Mouse (Mus musculus): ENCODE measurements around the gene Gm45213. TPM values are rescaled to one million over a fixed set of nuclear protein-coding genes. Genes with fewer than 3 reads are reported as not detected.

Gene Gm45213
- polyA plus RNA-seq, 1 experiment from 2014 or later, result not detected

DNA sequence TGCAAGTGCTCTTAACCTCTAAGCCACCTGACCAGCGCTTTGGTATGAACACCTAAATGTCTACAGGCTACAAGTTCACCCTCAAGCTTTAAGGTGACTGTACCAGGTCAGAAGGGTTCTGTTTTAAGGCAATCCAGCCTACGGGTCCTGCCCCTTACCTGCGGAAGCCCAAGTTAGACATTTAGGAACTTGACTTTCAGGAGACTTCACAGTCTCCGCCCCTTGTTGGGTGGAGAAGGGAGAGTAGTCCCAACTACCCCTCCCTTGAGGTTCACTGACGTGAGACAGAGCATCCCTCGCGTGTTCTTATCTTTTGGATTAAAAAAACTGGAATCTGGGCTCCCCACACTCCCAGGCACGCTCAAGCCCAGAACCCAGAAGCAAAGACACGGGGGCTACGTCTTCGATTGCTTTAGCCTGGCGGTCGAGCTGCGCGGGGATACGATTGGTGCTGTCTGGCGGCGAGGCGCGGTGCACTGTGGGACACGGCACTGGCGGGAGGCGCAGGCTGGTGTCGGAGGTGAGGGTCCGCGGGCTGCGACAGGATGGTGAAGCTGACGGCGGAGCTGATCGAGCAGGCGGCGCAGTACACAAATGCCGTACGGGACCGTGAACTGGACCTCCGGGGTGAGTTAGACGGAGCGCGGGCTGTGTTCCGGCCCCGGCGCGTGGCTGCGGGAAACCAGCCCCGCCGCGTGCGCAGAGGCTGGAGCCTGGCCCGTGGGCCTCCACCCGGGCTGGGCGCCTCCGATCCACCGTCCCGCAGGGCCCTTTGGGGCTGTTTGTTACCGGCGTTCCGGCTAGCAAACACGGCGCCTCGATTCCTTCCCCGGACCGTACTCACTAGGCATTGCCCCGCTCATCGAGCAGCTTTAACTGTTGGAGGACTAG lies 16.9 kb downstream of the Gm45213 start:
- peak; percentile 91 for DNase-seq (ENCODE audit: low spot score)
- H3K27ac ChIP-seq, result peak overlapping the region; percentile 94
- H3K4me1 ChIP-seq (replicated peaks), result peaks cover 19% of the 10 kb centered on the region
- peaks cover 32% of the 10 kb centered on the region for H3K36me3 ChIP-seq
- peaks cover 7% of the 10 kb centered on the region for H3K27me3 ChIP-seq (ENCODE audit: insufficient read depth, poor library complexity, severe bottlenecking)
- H3K9me3 ChIP-seq, result no peaks in the 10 kb centered on the region
- H3K4me3 ChIP-seq, result peak overlapping the region; percentile 90
- under 1% methylated on average over 64 of the region's 64 CpGs for WGBS

DNA sequence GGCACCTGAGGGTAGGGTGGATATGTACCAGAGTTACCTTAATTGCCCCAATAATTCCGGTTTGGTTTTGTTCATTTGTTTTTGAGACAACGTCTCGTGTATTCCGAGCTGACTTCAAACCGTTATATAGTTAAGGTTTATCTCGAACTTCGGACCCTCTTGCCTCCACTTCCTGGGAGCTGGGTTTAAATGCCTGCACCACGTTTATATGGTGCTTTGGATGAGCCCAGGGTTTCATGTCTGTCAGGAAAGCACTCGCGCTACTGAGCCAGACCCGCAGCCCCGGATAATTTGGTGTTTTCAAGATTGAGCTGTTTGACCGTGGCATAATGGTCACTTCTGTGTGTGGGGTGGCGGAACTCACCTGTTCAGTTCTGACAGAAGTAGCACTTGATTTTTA lies 17.7 kb downstream of the Gm45213 start:
- H3K27me3 ChIP-seq (ENCODE audit: insufficient read depth, poor library complexity, severe bottlenecking), result peaks cover 7% of the 10 kb centered on the region
- 2% methylated on average over 14 of the region's 14 CpGs for WGBS

DNA sequence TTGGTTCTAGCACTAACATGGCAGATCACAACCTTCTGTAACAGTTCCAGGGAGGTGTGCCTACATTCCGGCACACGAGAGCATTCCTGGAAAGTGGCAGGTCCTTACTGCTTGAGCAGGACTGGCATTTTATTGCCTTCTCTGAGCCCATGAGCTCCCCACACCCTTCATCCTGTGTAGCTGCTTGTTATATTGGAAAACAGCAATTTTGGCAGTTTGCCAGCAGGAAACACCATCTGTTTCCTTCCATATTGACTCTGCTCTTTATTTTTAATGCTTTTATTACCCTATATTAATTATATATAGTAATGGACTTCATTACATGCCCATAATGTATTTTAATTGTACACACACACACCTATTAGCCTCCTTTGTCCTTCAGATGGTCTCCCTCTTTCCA lies 33.0 kb downstream of the Gm45213 start:
- Histone ChIP-seq H3K4me1 (replicated peaks) (peaks cover 21% of the 10 kb centered on the region), H3K36me3 (peaks cover 67% of the 10 kb centered on the region), H3K9me3 (no peaks in the 10 kb centered on the region), H3K4me3 (no peak overlapping the region), H3K27me3 (ENCODE audit: insufficient read depth, poor library complexity, severe bottlenecking) (no peaks in the 10 kb centered on the region), H3K27ac (no peak overlapping the region)
- no peak for DNase-seq (ENCODE audit: low spot score)
- WGBS, result 83% methylated on average over 2 of the region's 2 CpGs

More for the DNA sequence above, 17.7 kb downstream of the Gm45213 start:
- DNase-seq (ENCODE audit: low spot score), result peak; percentile 16
- H3K9me3 ChIP-seq, result no peaks in the 10 kb centered on the region
- H3K4me3 ChIP-seq, result peak overlapping the region; percentile 90
- peaks cover 40% of the 10 kb centered on the region for H3K36me3 ChIP-seq
- peaks cover 19% of the 10 kb centered on the region for H3K4me1 ChIP-seq (replicated peaks)
- peak overlapping the region; percentile 94 for H3K27ac ChIP-seq

DNA sequence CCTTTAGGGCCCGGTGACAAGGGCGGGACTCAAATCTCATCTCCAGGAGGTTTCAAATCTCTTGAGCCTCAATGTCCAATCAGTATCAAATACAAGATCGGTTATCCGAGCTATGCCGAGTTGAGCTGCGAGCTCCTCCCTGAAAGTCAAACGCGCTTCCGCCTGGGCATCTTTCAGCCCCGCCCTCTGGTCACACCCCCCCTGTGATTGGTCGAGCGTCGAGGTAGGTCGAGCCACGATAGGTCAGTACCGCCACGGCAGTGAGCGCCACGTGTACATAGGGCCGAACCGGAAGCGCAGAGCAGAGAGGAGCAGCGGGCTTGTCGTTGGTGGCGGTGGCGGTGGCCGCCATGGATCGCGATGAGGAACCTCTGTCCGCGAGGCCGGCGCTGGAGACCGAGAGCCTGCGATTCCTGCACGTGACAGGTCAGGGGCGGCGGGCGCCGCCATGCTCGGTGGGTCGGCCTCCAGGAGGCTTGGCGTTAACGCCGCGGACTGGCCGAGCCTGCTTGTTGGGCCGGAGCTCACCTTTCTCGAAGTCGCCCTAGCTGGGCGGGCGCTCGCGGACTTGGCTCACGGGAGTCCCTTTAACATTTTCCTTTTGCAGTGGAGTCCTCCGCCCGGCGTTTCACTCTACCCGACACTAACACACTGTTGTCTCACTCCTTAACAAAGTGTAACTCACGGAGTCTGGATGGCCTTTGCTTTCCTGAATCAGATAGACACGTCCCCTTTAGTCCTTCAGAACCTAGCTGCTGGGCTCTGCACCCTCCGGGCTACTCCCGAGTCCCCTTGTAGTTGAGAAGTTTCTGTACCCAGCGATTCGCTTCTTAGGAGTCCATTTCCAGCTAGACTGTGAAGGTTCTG lies 36.2 kb downstream of the Gm45213 start, which contains the start of gene Selenos:
Gene Selenos, plus strand, starts transcription at position 286 of the 867 bp plus-strand sequence.
- H3K27me3 ChIP-seq (ENCODE audit: insufficient read depth, poor library complexity, severe bottlenecking), result no peaks in the 10 kb centered on the region
- H3K4me1 ChIP-seq (replicated peaks), result peaks cover 21% of the 10 kb centered on the region
- H3K36me3 ChIP-seq, result peaks cover 64% of the 10 kb centered on the region
- H3K9me3 ChIP-seq, result no peaks in the 10 kb centered on the region
- peak within 1 kb of the TSS; percentile 92 for H3K27ac ChIP-seq
- peak; percentile 98 for DNase-seq (ENCODE audit: low spot score)
- peak within 1 kb of the TSS; percentile 95 for H3K4me3 ChIP-seq
- under 1% methylated on average over 65 of the region's 65 CpGs for WGBS

DNA sequence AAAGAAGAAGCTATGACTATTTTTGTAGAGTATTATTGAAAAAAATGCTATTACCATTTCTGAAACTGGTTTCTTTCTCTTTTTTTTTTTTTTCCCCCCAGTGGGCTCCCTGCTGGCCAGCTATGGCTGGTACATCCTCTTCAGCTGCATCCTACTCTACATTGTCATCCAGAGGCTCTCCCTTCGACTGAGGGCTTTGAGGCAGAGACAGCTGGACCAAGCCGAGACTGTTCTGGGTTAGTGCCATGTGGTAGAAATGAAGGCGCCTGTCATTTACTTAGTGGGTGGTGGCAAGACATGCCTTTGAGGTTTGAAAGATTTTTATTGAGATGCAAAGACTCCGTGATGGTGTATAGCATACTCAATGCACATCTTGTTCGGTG lies 36.8 kb downstream of the Gm45213 start:
- Histone ChIP-seq H3K36me3 (peaks cover 64% of the 10 kb centered on the region), H3K4me3 (peak overlapping the region; percentile 95), H3K27me3 (ENCODE audit: insufficient read depth, poor library complexity, severe bottlenecking) (no peaks in the 10 kb centered on the region), H3K27ac (peak overlapping the region; percentile 92), H3K9me3 (no peaks in the 10 kb centered on the region), H3K4me1 (replicated peaks) (peaks cover 21% of the 10 kb centered on the region)
- WGBS, result 44% methylated on average over 5 of the region's 5 CpGs
- DNase-seq (ENCODE audit: low spot score), result no peak

DNA sequence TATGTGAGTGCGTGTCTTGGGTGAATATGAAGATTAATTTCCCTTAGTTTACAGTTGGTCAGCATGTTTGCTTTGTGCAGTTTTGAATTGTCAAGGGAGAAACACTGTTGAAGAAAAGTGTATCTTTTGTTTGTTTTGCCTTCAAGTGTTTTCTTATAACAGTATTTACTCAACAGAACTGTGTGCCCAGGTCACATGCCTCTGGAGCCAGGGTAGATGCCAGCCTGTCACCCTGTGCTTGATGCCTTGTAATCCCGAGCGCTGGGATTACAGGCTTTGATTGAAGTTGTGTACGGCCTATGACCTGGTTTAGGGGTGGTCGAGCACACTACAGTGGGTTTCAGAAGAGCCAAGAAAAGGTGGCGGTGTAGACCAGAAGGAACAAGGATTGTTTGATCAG lies 40.4 kb downstream of the Gm45213 start:
- no peak overlapping the region for H3K4me3 ChIP-seq
- H3K9me3 ChIP-seq, result no peaks in the 10 kb centered on the region
- no peak overlapping the region for H3K27ac ChIP-seq
- WGBS, result 90% methylated on average over 6 of the region's 6 CpGs
- DNase-seq (ENCODE audit: low spot score), result no peak
- peaks cover 76% of the 10 kb centered on the region for H3K36me3 ChIP-seq
- H3K27me3 ChIP-seq (ENCODE audit: insufficient read depth, poor library complexity, severe bottlenecking), result no peaks in the 10 kb centered on the region
- H3K4me1 ChIP-seq (replicated peaks), result peaks cover 19% of the 10 kb centered on the region

DNA sequence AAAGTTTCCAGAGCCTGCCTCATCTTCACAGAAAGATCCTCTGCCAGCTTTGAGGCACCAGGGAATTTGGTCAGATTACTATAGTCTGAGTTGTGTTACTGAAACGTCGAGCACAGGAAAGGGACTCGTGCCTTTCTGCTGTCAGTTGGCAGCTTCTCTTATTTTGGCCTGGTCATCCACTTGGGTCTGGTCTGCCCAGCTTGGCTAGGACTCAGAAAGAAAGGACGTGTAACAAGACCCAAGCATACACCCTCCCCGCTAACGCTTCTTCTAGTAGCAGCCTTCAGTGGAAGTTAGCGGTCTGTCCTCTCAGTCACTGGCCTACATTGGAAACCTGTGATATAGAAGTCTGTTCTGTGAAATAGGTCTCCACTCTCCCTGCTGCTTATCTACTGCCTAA lies 41.1 kb downstream of the Gm45213 start:
- H3K27ac ChIP-seq, result no peak overlapping the region
- no peak for DNase-seq (ENCODE audit: low spot score)
- H3K4me1 ChIP-seq (replicated peaks), result peaks cover 16% of the 10 kb centered on the region
- no peak overlapping the region for H3K4me3 ChIP-seq
- no peaks in the 10 kb centered on the region for H3K27me3 ChIP-seq (ENCODE audit: insufficient read depth, poor library complexity, severe bottlenecking)
- H3K9me3 ChIP-seq, result no peaks in the 10 kb centered on the region
- peaks cover 84% of the 10 kb centered on the region for H3K36me3 ChIP-seq
- 91% methylated on average over 7 of the region's 7 CpGs for WGBS

DNA sequence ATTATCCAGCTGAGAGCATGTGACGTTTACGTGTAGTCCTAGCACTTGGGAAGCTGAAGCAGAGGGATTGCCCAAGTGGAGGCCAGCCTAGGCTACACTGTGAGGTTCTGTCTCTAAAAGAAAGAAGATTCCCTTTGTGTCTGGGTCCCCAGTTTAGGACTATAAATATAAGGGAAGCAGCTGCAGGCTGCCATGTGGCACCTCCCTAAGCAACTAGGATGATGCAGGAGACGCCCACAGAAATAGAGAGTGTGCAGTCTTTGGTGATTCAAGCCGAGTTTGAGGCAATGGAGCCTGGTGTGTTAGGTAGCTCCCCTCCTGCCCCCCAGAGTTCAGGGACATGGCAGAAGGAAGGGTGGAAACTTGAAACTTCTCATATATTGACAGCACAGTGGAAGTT lies 44.2 kb downstream of the Gm45213 start:
- 93% methylated on average over 4 of the region's 4 CpGs for WGBS
- Histone ChIP-seq H3K4me3 (no peak overlapping the region), H3K27ac (no peak overlapping the region), H3K9me3 (no peaks in the 10 kb centered on the region), H3K36me3 (peaks cover 99% of the 10 kb centered on the region), H3K4me1 (replicated peaks) (no peaks in the 10 kb centered on the region), H3K27me3 (ENCODE audit: insufficient read depth, poor library complexity, severe bottlenecking) (no peaks in the 10 kb centered on the region)
- DNase-seq (ENCODE audit: low spot score), result no peak

DNA sequence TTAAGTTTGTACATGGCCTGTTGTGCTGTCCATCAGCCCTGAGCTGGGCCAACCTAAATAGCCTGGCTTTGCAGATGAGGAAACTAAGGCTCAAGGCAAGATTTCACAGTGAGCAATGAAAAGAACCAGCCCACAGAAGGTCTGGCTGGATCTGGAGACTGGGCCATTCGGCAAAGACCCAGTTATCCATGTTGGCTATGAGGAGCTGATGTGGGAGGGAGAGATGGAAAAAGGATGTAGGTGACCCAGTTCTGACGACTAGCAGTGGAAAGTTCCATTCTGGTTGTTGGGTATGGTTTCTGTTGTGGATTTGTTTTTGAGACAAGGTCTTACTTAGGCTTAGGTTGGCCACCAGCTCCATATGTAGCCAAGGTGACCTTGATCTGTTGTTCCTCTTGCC lies 44.7 kb downstream of the Gm45213 start:
- no peaks in the 10 kb centered on the region for H3K9me3 ChIP-seq
- no peaks in the 10 kb centered on the region for H3K27me3 ChIP-seq (ENCODE audit: insufficient read depth, poor library complexity, severe bottlenecking)
- H3K4me3 ChIP-seq, result no peak overlapping the region
- no peaks in the 10 kb centered on the region for H3K4me1 ChIP-seq (replicated peaks)
- 94% methylated on average over 2 of the region's 2 CpGs for WGBS
- no peak for DNase-seq (ENCODE audit: low spot score)
- peaks cover 99% of the 10 kb centered on the region for H3K36me3 ChIP-seq
- no peak overlapping the region for H3K27ac ChIP-seq

DNA sequence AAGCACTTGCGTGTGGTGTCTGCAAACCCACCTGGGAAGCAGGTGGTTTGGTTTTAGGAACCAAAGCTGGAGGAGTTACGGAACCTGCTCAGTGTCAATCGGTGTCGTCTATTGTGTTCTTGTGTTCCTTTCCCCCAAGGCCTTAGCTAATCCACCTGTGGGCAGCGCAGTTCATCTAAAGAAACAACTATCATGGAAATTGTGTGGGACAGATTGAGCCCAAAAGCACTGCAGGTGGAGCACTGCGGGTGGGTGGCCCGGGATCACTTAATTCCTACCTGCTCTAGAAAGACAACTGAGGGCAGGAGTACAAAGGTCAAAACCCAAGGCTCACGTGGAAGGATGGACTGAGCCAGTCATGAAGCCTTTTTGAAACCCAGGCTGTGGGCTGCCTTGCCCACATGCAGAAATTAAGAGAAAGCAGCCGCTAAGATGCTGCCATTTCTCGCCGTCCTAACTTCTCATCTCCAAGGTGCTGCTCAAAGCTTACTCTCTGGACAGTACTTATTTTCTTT lies 47.3 kb downstream of the Gm45213 start:
- Histone ChIP-seq H3K4me3 (no peak overlapping the region), H3K9me3 (no peaks in the 10 kb centered on the region), H3K4me1 (replicated peaks) (no peaks in the 10 kb centered on the region), H3K27ac (no peak overlapping the region), H3K27me3 (ENCODE audit: insufficient read depth, poor library complexity, severe bottlenecking) (no peaks in the 10 kb centered on the region), H3K36me3 (peaks cover 76% of the 10 kb centered on the region)
- DNase-seq (ENCODE audit: low spot score), result no peak
- 83% methylated on average over 11 of the region's 11 CpGs for WGBS

DNA sequence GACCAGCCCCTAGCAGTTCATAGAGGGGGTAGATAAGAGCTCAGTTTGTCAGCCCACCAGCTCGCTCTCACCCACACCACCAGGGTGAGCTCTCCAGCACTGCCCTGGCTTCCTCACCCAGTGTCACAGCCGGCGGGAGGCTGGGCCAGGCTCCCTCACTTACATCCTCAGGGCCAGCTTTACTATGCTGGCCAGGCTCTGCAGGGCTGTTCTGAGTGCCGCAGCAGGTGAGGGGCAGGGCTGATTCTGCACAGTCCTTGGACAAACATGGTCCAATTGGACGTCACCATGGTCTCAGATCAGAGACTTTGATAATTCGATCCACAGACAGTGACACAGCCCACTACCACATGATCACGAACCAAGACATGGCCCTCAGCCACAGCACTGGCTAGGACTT lies 48.2 kb downstream of the Gm45213 start:
- Histone ChIP-seq H3K27ac (no peak overlapping the region), H3K4me3 (no peak overlapping the region), H3K27me3 (ENCODE audit: insufficient read depth, poor library complexity, severe bottlenecking) (no peaks in the 10 kb centered on the region), H3K4me1 (replicated peaks) (no peaks in the 10 kb centered on the region), H3K9me3 (no peaks in the 10 kb centered on the region), H3K36me3 (peaks cover 68% of the 10 kb centered on the region)
- 88% methylated on average over 7 of the region's 7 CpGs for WGBS
- no peak for DNase-seq (ENCODE audit: low spot score)

DNA sequence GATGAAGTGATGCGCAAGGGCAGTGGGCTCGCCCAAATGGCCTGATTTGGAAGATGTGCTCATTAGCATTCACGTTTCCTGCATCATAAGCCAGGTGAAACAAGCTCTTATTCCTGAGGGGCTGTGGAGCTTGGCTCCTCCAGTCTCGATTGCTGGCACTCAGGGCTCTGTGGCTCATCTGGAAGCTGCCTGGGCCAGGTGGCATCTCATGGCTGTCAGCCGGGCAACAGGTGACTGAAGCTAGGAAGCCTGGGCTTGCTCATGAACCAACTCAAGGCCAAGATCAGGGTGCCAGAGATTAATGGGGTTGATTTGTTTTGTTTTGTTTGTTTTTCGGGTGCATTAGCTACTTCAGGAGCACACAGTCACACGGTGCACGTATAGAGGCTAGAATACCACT lies 49.3 kb downstream of the Gm45213 start:
- no peak overlapping the region for H3K27ac ChIP-seq
- no peak for DNase-seq (ENCODE audit: low spot score)
- H3K4me3 ChIP-seq, result no peak overlapping the region
- H3K4me1 ChIP-seq (replicated peaks), result no peaks in the 10 kb centered on the region
- 89% methylated on average over 8 of the region's 8 CpGs for WGBS
- peaks cover 57% of the 10 kb centered on the region for H3K36me3 ChIP-seq
- no peaks in the 10 kb centered on the region for H3K27me3 ChIP-seq (ENCODE audit: insufficient read depth, poor library complexity, severe bottlenecking)
- H3K9me3 ChIP-seq, result no peaks in the 10 kb centered on the region

DNA sequence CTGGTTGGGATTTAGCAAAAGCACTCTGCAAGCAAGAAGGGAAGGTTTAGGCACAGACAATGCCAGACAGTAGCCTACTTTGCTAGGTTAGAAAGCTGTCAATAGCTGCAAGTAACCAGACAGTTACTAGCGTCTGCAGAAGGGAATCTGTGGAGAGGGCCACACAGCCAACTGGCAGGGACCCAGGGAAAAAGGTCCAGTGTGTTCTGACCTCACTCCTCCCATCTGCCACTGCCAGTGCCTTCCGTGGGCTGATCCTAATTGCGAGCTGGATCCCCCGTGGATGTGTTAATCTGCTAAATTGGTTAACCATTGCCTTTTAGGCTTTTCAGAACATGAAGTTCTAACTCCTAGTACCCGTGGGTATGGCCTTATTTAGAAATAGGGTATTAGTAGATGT lies 50.7 kb downstream of the Gm45213 start:
- WGBS, result 83% methylated on average over 5 of the region's 5 CpGs
- no peak for DNase-seq (ENCODE audit: low spot score)
- no peaks in the 10 kb centered on the region for H3K9me3 ChIP-seq
- H3K4me3 ChIP-seq, result no peak overlapping the region
- H3K27ac ChIP-seq, result no peak overlapping the region
- H3K27me3 ChIP-seq (ENCODE audit: insufficient read depth, poor library complexity, severe bottlenecking), result no peaks in the 10 kb centered on the region
- 0 out of 2 replicates have a peak, but pooled peaks cover 5% of the 10 kb centered on the region for H3K4me1 ChIP-seq (replicated peaks)
- H3K36me3 ChIP-seq, result peaks cover 42% of the 10 kb centered on the region
